Mouse (Mus musculus): Measurements from ENCODE around the gene Otub2.
"Not testable (repeated sequence)": the region's sequence is repeated elsewhere in the genome, so short reads cannot be mapped to it uniquely, and the experiment has no call there.

The Otub2 gene

DNA sequence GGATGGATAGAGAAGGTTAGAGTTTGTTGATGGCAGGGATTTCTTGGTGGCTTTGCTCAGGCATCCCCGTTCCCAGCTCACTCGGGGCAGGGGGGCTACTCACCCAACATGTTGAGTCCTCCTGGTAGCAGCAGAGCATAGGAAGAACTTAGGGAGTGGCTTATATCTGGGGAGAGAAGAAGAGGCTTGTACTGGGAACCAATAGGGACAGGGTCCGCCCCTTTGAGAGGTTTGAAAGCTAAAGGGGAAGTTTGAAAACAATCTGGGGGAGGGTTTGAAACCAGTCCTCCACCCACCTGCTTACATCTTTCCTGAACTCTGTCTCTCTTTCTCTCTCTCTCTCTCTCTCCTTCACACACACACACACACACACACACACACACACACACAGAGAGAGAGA, 55.0 kb downstream of the Otub2 start, which contains the start of gene Ifi27l2a:
Gene Ifi27l2a, minus strand, starts transcription at position 157 of the 400 bp plus-strand sequence.
- no peak for DNase-seq (ENCODE audit: low spot score)

DNA sequence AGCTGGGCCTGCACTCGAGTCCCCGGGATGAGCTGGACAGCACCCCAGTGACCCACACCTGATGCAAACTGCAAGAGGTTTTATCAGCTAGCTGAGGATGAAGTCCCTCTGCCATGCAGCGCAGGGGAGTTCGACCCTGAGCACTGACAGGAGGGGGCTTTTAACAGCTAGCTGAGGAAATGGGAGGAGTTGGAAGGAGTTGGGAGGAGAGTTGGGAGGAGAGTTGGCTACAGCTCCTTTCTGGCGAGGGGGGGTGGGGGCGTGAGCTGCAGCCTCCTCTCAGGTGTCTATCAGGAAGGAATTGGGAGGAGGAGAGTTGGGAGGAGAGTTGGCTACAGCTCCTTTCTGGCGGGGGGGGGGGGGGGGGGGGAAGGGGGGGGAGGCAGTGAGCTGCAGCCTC, 55.8 kb downstream of the Otub2 start:
- not testable (repeated sequence) for DNase-seq (ENCODE audit: low spot score)

DNA sequence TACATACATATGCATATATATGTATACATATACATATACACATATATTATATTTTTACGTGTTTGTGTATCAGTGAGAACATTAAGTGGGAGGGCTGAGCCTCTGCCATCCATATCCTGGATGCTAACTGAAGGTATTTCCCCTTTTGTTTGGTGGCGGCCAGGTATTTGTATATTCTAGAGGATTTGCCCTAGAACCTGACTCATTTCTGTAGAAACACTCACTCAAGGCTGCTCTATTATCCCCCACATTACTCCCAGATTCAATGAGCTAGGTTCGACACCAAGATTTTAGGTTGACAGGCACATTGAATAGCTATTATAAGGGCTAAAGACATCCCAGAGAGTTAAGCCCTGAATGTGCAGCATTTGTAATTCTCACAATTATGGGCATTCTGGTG, 56.6 kb downstream of the Otub2 start:
- no peak for DNase-seq (ENCODE audit: low spot score)

DNA sequence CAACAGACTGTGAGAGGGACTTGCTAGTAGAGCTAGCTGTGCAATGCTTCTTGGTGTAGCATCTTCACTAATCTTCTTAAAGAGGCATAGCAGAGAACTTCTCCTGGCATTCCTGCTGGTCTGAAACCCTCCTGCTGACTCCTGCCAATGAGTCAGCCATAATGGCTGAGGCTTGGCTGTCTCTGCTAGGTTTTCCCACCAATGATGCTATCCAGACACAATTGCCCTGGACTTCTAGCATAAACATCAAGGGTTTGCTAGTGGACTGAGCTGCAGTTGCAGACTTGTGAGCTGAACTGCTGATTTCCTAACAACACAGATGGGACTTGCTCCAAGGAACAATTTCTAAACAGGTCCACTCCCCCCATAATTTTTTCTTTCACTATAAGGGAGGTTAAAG, 64.9 kb downstream of the Otub2 start:
- DNase-seq (ENCODE audit: low spot score), result no peak

Measured in urinary bladder, postnatal 10 days (tissue).